Mouse (Mus musculus): ENCODE data around the gene Spcs2.

GRCm38 (mm10) chr7:99864241-99865028 is 1.2 kb upstream of the Spcs2 start:
- TF ChIP-seq POLR2AphosphoS2 (IDR thresholded peaks at IDR 0.05; ENCODE audit: insufficient read length, low read depth) = no peak
- TF ChIP-seq E2F4 (IDR thresholded peaks at IDR 0.05; ENCODE audit: insufficient read depth) = no peak
- no peak for TF ChIP-seq MAX (IDR thresholded peaks at IDR 0.05; ENCODE audit: low read depth)

All from myocyte (in vitro differentiated cells).